Mouse (Mus musculus) brain, embryonic 14.5 days (tissue): ENCODE results near the gene Fzd7.

ENCODE experiments used
- CTCF ChIP-seq: fragments of 200-500 bp; IDR thresholded peaks from 2 replicates; pipeline ENCODE4 v1.5.1; 2012; ENCODE audit warnings: inconsistent platforms, mild to moderate bottlenecking, moderate library complexity, borderline replicate concordance; ENCODE audit not compliant: insufficient read depth, insufficient read length; ENCODE audit errors: extremely low read depth
- POLR2A ChIP-seq: fragments of 200-500 bp; IDR thresholded peaks from 2 replicates; pipeline ENCODE4 v1.6.1; 2012; ENCODE audit warnings: mild to moderate bottlenecking, inconsistent platforms, borderline replicate concordance; ENCODE audit not compliant: poor library complexity, insufficient read depth, insufficient read length, severe bottlenecking; ENCODE audit errors: extremely low read depth

GRCm38 (mm10) chr1:59499327-59499726 lies 17.1 kb downstream of the Fzd7 start:
- TF ChIP-seq POLR2A = no peak
- TF ChIP-seq CTCF = no peak
